Mouse (Mus musculus) heart, embryonic 14.5 days (tissue): ENCODE measurements around the gene Tex44. TPM values are rescaled to one million over a fixed set of nuclear protein-coding genes. Genes with fewer than 3 reads are reported as not detected.

Experiments
- ATAC-seq: fragments of 200-750 bp; cut with Nextera tagmentation; 2 replicates; pipeline ENCODE4 v1.8.0; 2017; ENCODE audit warnings: low read depth, moderate TSS enrichment; ENCODE audit not compliant: insufficient number of reproducible peaks, insufficient read depth, low FRiP score
- H3K27ac ChIP-seq, 2 experiments: fragments of 200-500 bp in 1 of 2; fragments of 300-500 bp in 1 of 2; sonication (generic) in 1 of 2; replicated peaks in 1 of 2; 2 replicates each; pipeline ENCODE4 v1.5.1; 2012 to 2014; ENCODE audit warnings: low read depth in 2 of 2, low read length in 2 of 2, control low read depth in 1 of 2, mild to moderate bottlenecking in 1 of 2, mixed read lengths in 1 of 2; ENCODE audit not compliant: control insufficient read depth in 1 of 2, insufficient read depth in 1 of 2
- H3K27me3 ChIP-seq: fragments of 300-500 bp; sonication (generic); 2 replicates; pipeline ENCODE4 v1.6.1; 2014; ENCODE audit warnings: mild to moderate bottlenecking, low read length, control low read depth; ENCODE audit not compliant: control insufficient read depth, insufficient read depth
- H3K36me3 ChIP-seq: fragments of 300-500 bp; sonication (generic); 2 replicates; pipeline ENCODE4 v1.6.1; 2014; ENCODE audit warnings: mild to moderate bottlenecking, control low read depth, low read length, mixed read lengths; ENCODE audit not compliant: control insufficient read depth, insufficient read depth
- H3K4me1 ChIP-seq, 2 experiments: fragments of 200-500 bp in 1 of 2; fragments of 300-500 bp in 1 of 2; sonication (generic) in 1 of 2; 2 replicates each; pipeline ENCODE4 v1.6.1; 2012 to 2014; ENCODE audit warnings: low read length in 2 of 2, control low read depth in 1 of 2, mixed read lengths in 1 of 2; ENCODE audit not compliant: control insufficient read depth in 2 of 2, insufficient read depth in 2 of 2
- H3K4me2 ChIP-seq: fragments of 300-500 bp; sonication (generic); 2 replicates; pipeline ENCODE4 v1.6.1; 2014; ENCODE audit warnings: mild to moderate bottlenecking, low read length
- H3K4me3 ChIP-seq, 2 experiments: fragments of 200-500 bp in 1 of 2; fragments of 300-500 bp in 1 of 2; sonication (generic) in 1 of 2; 2 replicates each; pipeline ENCODE4 v1.5.1; 2012 to 2014; ENCODE audit warnings: low read length in 2 of 2, mild to moderate bottlenecking in 2 of 2, control low read depth in 1 of 2, low read depth in 1 of 2, moderate library complexity in 1 of 2; ENCODE audit not compliant: control insufficient read depth in 1 of 2, insufficient read depth in 1 of 2
- H3K9ac ChIP-seq: fragments of 300-500 bp; sonication (generic); 2 replicates; pipeline ENCODE4 v1.6.1; 2014; ENCODE audit warnings: mild to moderate bottlenecking, low read length
- H3K9me3 ChIP-seq: fragments of 300-500 bp; sonication (generic); 2 replicates; pipeline ENCODE4 v1.6.1; 2016; ENCODE audit warnings: low read length, control low read depth; ENCODE audit not compliant: control insufficient read depth
- WGBS: fragments of 180-500 bp; shearing (Covaris S2); extraction: QIAGEN DNeasy Blood & Tissue Kit; methylation state at CpG from one replicate; pipeline ENCODE4 v1.1.7; 2014; 5-methylcytosine and 5-hydroxymethylcytosine counted together
- polyA plus RNA-seq: library from polyadenylated mRNA; unstranded; fragments of >200 nt; fragmentation: Nextera tagmentation; extraction: Ambion mirVana; gene quantifications from 2 replicates; pipeline ENCODE4 v1.2.1, GENCODE M21; 2014

Gene Tex44
- polyA plus RNA-seq, 1 experiment from 2014 or later, result not detected

GRCm38 (mm10) chr1:86394246-86394645 lies 31.9 kb upstream of the Tex44 start:
- no peak for ATAC-seq
- Histone ChIP-seq H3K36me3 (no peaks in the 10 kb centered on the region), H3K4me1 (peaks cover 0 to 4% of the 10 kb centered on the region in 2 experiments; a peak in 1 of 4 replicates), H3K27ac (no peak overlapping the region), H3K4me3 (no peak overlapping the region), H3K9ac (no peak overlapping the region), H3K9me3 (no peaks in the 10 kb centered on the region), H3K4me2 (no peak overlapping the region), H3K27me3 (no peaks in the 10 kb centered on the region)
- 90% methylated on average over 3 of the region's 3 CpGs for WGBS

GRCm38 (mm10) chr1:86395897-86396296 lies 30.2 kb upstream of the Tex44 start:
- Histone ChIP-seq H3K4me2 (no peak overlapping the region), H3K36me3 (no peaks in the 10 kb centered on the region), H3K27me3 (no peaks in the 10 kb centered on the region), H3K9ac (no peak overlapping the region), H3K4me1 (peaks cover 3 to 4% of the 10 kb centered on the region in 2 experiments; a peak in 2 of 4 replicates), H3K9me3 (no peaks in the 10 kb centered on the region), H3K4me3 (no peak overlapping the region), H3K27ac (no peak overlapping the region)
- no peak for ATAC-seq
- WGBS, result 66% methylated on average over 7 of the region's 7 CpGs

DNA sequence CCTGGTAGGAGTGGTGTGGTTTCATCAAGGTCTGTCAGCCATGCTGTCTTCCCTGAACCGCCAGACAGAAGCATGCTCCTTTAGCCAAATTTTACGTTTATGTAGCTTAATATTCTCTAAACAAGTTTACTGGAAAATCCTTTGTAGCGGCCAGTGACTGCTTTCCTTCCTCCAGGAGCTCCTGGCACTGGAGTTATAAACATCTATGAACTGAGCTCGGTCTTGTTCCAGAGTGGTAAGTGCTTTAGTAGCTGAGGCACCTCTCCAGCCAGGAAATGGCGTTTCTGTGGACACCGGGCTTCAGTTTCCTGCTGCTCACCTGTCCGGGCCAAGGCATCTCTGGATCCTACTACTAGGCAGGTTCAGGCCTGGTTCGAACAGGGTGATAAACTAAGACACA lies 28.5 kb upstream of the Tex44 start:
- Histone ChIP-seq H3K27me3 (no peaks in the 10 kb centered on the region), H3K4me1 (peaks cover 4% of the 10 kb centered on the region in 2 experiments; a peak in 2 of 4 replicates), H3K27ac (no peak overlapping the region), H3K36me3 (no peaks in the 10 kb centered on the region), H3K4me3 (no peak overlapping the region), H3K9me3 (no peaks in the 10 kb centered on the region), H3K9ac (no peak overlapping the region), H3K4me2 (no peak overlapping the region)
- 86% methylated on average over 8 of the region's 8 CpGs for WGBS
- no peak for ATAC-seq

- no peak for ATAC-seq
- 61% methylated on average over 7 of the region's 7 CpGs for WGBS
- H3K27me3 ChIP-seq, result no peaks in the 10 kb centered on the region
- no peak overlapping the region for H3K4me3 ChIP-seq
- no peak overlapping the region for H3K4me2 ChIP-seq
- no peak overlapping the region for H3K27ac ChIP-seq
- no peaks in the 10 kb centered on the region for H3K36me3 ChIP-seq
- H3K4me1 ChIP-seq, result peaks cover 4% of the 10 kb centered on the region in 2 experiments; a peak in 2 of 4 replicates
- H3K9ac ChIP-seq, result no peak overlapping the region
- H3K9me3 ChIP-seq, result no peaks in the 10 kb centered on the region
Measured at GRCm38 (mm10) chr1:86398222-86398621, 27.9 kb upstream of the Tex44 start.

DNA sequence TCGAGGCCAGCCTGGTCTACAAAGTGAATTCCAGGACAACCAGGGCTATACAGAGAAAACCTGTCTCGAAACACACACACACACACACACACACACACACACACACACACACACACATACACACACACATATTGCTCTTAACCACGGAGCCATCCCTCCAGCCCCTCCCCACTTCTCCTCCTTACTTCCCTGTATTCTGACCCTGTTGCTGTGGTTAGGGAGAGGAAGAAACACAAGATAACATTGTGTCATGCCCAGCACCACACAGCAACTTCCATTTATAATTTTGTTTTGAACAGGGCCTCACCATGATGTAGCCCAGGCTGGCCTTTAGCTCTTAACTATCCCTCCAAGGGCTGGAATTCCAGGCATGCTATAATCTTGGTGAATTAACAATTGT lies 26.8 kb upstream of the Tex44 start:
- peaks cover 0 to 4% of the 10 kb centered on the region in 2 experiments; a peak in 1 of 4 replicates for H3K4me1 ChIP-seq
- 86% methylated on average over 3 of the region's 3 CpGs for WGBS
- no peak for ATAC-seq

DNA sequence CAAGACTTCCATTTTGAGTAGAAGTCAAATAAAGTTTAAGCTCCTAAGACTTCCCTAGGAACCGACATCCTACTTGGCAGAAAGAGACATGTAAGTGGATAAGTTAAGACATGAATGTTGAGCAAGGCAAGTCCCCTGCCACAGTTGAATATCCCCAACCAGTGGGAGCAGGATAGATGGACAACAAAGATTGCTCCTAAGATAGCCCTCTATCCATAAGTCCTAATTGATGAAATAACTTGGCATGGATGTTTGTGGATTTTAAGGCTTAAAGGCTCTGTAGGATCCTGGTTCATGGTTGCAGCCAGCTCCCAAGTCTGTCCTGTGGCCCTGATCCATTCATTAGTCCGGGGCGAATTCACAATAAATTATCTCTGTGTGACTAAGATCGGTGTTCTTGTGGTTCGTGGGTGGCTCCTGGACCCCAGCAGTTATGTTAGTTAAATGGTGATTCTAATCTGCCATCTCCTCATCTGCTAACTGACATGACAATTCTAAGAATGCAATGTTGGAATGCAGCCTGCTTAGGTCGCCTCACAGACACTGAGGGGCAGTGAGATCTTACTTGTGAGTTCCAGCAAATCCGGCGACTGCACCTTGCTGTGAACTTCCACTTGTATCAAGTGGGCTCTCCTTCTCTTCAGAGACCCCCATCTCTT lies 25.9 kb upstream of the Tex44 start:
- H3K27me3 ChIP-seq, result no peaks in the 10 kb centered on the region
- 47% methylated on average over 8 of the region's 8 CpGs for WGBS
- H3K36me3 ChIP-seq, result no peaks in the 10 kb centered on the region
- peaks cover 3% of the 10 kb centered on the region; the same call in 1 of the 2 replicates for H3K9me3 ChIP-seq
- no peak overlapping the region for H3K4me3 ChIP-seq
- no peak overlapping the region for H3K9ac ChIP-seq
- peaks cover 0 to 4% of the 10 kb centered on the region in 2 experiments; a peak in 1 of 4 replicates for H3K4me1 ChIP-seq
- no peak for ATAC-seq
- no peak overlapping the region for H3K4me2 ChIP-seq
- no peak overlapping the region for H3K27ac ChIP-seq

More for the DNA sequence above, 26.8 kb upstream of the Tex44 start:
- Histone ChIP-seq H3K27me3 (no peaks in the 10 kb centered on the region), H3K9ac (no peak overlapping the region), H3K9me3 (no peaks in the 10 kb centered on the region), H3K36me3 (no peaks in the 10 kb centered on the region), H3K27ac (no peak overlapping the region), H3K4me3 (no peak overlapping the region), H3K4me2 (no peak overlapping the region)

- WGBS, result 53% methylated on average over 5 of the region's 5 CpGs
- H3K36me3 ChIP-seq, result no peaks in the 10 kb centered on the region
- H3K27ac ChIP-seq, result no peak overlapping the region
- H3K27me3 ChIP-seq, result no peaks in the 10 kb centered on the region
- no peak overlapping the region for H3K4me2 ChIP-seq
- peaks cover 3% of the 10 kb centered on the region; the same call in 1 of the 2 replicates for H3K9me3 ChIP-seq
- ATAC-seq, result no peak
- peaks cover 5 to 11% of the 10 kb centered on the region in 2 experiments for H3K4me1 ChIP-seq
- no peak overlapping the region for H3K9ac ChIP-seq
- no peak overlapping the region for H3K4me3 ChIP-seq
Measured at GRCm38 (mm10) chr1:86404834-86405233, 21.3 kb upstream of the Tex44 start.

- H3K4me1 ChIP-seq, result peaks cover 5 to 8% of the 10 kb centered on the region in 2 experiments
- no peak overlapping the region for H3K27ac ChIP-seq
- no peaks in the 10 kb centered on the region for H3K36me3 ChIP-seq
- no peaks in the 10 kb centered on the region for H3K27me3 ChIP-seq
- H3K9me3 ChIP-seq, result peaks cover 3% of the 10 kb centered on the region; the same call in 1 of the 2 replicates
- H3K9ac ChIP-seq, result no peak overlapping the region
- H3K4me2 ChIP-seq, result no peak overlapping the region
- no peak for ATAC-seq
- 63% methylated on average over 4 of the region's 4 CpGs for WGBS
- no peak overlapping the region for H3K4me3 ChIP-seq
Measured at GRCm38 (mm10) chr1:86406313-86406712, 19.8 kb upstream of the Tex44 start.
